Mouse (Mus musculus): ENCODE measurements around the gene 2310057J18Rik. TPM values are rescaled to one million over a fixed set of nuclear protein-coding genes. Genes with fewer than 3 reads are reported as not detected.

Gene 2310057J18Rik
- polyA plus RNA-seq (2015; fragmentation: Illumina TruSeq; extraction: RNeasy Lipid Tissue Mini Kit (QIAGEN cat#74804); ENCODE audit: insufficient read depth, low read depth, low replicate concordance), result not detected

GRCm38 (mm10) chr10:28986203-28986602 lies at the start of gene 2310057J18Rik:
Gene 2310057J18Rik (minus strand): TSS chr10:28986303.

Other genes starting within 250 kb of the 2310057J18Rik start
- gene Soga3, start 157.5 kb upstream of the 2310057J18Rik start, polyA plus RNA-seq (2015; fragmentation: Illumina TruSeq; extraction: RNeasy Lipid Tissue Mini Kit (QIAGEN cat#74804); ENCODE audit: insufficient read depth, low read depth, low replicate concordance), result 1.0 TPM
- not detected for gene Gm49353, start 212.7 kb upstream of the 2310057J18Rik start, polyA plus RNA-seq (2015; fragmentation: Illumina TruSeq; extraction: RNeasy Lipid Tissue Mini Kit (QIAGEN cat#74804); ENCODE audit: insufficient read depth, low read depth, low replicate concordance)
- 0.85 TPM for gene 9330159F19Rik, start 225.3 kb upstream of the 2310057J18Rik start, polyA plus RNA-seq (2015; fragmentation: Illumina TruSeq; extraction: RNeasy Lipid Tissue Mini Kit (QIAGEN cat#74804); ENCODE audit: insufficient read depth, low read depth, low replicate concordance)